Mouse (Mus musculus) embryonic stem cell, embryonic (primary cell): Measurements from ENCODE around the gene Bckdha.

Experiments
- CTCF ChIA-PET, 4 experiments: fragments of 300-600 bp in 2 of 4; fragments of 350-600 bp in 2 of 4; sonication (Branson Sonifier 250); formaldehyde crosslinking; loops; one replicate each; lab custom pipeline; 2022; ENCODE audit warnings: inconsistent platforms in 2 of 4; lab: Charles Lee
- POLR2A ChIA-PET, 4 experiments: fragments of 300-600 bp in 2 of 4; fragments of 350-600 bp in 2 of 4; sonication (Branson Sonifier 250); formaldehyde crosslinking; loops; one replicate each; lab custom pipeline; 2022; ENCODE audit warnings: antibody characterized with exemption in 4 of 4, inconsistent platforms in 1 of 4; lab: Charles Lee

Bckdha gene

GRCm38 (mm10) chr7:25639754-25640153 lies 19.0 kb downstream of the Bckdha start:
- ChIA-PET CTCF (interaction anchor here in 1 of 4 experiments (0.6 kb wide), 1 partner anchor 60 kb away, joined by 3 read pairs; no protein-coding TSS in a partner anchor), POLR2A (interaction anchor here in 1 of 4 experiments (0.7 kb wide), 1 partner anchor 754 kb away, joined by 3 read pairs; no protein-coding TSS in a partner anchor)

DNA sequence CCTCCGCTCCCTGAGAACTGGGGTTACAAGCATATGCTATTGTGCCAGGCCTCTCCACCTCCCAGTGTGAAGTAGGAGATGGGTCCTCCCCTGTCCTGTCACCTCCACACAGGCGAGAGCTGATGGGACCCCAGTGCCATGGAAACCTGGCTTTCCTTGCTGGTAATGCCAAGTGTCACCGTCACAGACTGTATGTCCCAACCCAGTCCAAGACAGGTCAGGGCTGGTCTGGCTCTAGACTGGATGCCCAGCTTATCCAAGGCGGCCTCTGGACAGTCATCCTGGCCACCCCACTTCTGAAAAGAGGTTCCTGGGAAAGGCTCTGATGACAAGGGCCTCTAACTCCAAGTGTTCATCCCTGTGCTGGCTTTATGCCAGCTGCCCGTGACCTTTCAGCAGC lies 21.7 kb downstream of the Bckdha start:
- ChIA-PET CTCF (interaction anchor here in 1 of 4 experiments (0.7 kb wide), 1 partner anchor 234 kb away, joined by 3 read pairs; no protein-coding TSS in a partner anchor), POLR2A (interaction anchor here (0.6 to 2.2 kb wide), 11 partner anchors 8 to 44 kb away, joined by 3 to 9 read pairs (median 3); partner anchors contain the start of genes B9d2 (in 1 of the 4) and Exosc5 (in 1 of the 4))

GRCm38 (mm10) chr7:25636373-25636772 lies 22.4 kb downstream of the Bckdha start:
- ChIA-PET CTCF (no interaction called here), POLR2A (no interaction called here)

- ChIA-PET CTCF (no interaction called here), POLR2A (interaction anchor here in 2 of 4 experiments (0.8 to 1.2 kb wide), 2 partner anchors 8 to 207 kb away, joined by 3 read pairs; no protein-coding TSS in a partner anchor)
Measured at GRCm38 (mm10) chr7:25632679-25633078, 26.1 kb downstream of the Bckdha start.

DNA sequence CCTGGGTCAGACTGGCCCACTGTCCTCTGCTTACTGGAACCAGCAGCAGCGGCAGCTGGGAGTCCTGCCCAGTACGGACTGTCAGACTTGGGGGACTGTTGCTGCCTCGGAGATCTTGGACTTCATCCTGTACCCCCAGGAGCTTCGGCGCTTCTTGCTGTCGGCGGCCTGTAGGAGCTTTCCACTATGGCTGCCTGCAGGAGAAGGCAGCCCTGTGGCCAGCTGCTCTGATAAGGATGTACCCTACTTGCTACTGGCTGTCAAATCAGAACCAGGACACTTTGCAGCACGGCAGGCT lies 30.5 kb downstream of the Bckdha start:
- POLR2A ChIA-PET: interaction anchor here in 2 of 4 experiments (0.6 to 1.5 kb wide), 7 partner anchors 9 to 361 kb away, joined by 3 to 5 read pairs (median 3); partner anchors contain the start of genes Bckdha (in 1 of the 2), Cic (in 1 of the 2), Dmac2 (in 1 of the 2) and Exosc5 (in 1 of the 2)
- CTCF ChIA-PET: interaction anchor here in 2 of 4 experiments (0.6 to 1.4 kb wide), 2 partner anchors 24 to 47 kb away, joined by 4 to 10 read pairs; partner anchors contain the start of gene Tmem91 (in 1 of the 2)

DNA sequence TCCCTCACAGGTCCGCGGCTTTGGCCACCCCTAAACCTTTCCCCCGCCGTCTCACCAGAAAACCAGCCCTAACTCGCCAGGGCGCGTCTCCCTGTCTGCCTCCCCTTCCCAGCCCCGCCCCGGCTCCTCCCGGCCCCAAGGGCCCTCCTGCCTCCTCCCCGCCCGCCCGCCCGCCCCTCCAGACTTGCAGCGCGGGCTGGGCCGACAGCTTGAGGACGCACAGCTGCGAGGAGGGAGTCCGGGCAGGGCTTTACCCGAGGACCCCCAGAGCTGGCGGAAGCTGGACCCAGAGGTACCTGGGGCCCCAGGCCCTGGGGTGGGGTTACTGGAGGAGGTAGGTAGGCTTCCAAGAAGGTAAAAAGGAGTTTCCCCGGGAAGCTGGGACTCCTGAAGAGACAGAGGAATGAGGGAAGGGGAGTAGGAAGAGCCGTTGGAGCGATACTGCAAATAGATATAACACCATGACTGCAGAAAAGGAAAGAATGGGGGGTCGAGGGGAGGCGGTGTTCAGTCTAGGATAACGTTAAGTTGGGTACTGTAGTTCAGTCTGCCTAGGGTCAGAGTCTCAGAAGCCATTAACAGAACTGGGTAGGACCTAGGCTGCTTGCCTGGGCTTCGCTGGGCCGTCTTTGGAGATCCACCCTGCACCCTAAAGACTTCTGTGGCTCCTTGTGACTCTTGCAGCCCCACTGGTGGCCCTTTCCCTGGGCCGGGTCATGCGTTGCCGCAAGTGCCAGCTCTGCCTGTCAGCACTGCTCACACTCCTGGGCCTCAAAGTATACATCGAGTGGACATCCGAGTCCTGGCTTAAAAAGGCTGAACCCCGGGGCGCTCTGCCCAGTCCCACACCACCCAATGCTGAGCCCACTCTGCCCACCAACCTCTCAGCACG lies 31.1 kb downstream of the Bckdha start:
- ChIA-PET POLR2A (interaction anchor here in 3 of 4 experiments (0.6 to 1.5 kb wide), 10 partner anchors 9 to 360 kb away, joined by 3 to 5 read pairs (median 3); partner anchors contain the start of genes B9d2 (in 1 of the 3), Bckdha (in 1 of the 3), Cic (in 1 of the 3) and Dmac2 (in 1 of the 3)), CTCF (interaction anchor here in 3 of 4 experiments (0.6 to 1.4 kb wide), 6 partner anchors 47 to 1155 kb away, joined by 4 to 8 read pairs (median 4); partner anchors contain the start of gene Tmem91 (in 1 of the 3))

DNA sequence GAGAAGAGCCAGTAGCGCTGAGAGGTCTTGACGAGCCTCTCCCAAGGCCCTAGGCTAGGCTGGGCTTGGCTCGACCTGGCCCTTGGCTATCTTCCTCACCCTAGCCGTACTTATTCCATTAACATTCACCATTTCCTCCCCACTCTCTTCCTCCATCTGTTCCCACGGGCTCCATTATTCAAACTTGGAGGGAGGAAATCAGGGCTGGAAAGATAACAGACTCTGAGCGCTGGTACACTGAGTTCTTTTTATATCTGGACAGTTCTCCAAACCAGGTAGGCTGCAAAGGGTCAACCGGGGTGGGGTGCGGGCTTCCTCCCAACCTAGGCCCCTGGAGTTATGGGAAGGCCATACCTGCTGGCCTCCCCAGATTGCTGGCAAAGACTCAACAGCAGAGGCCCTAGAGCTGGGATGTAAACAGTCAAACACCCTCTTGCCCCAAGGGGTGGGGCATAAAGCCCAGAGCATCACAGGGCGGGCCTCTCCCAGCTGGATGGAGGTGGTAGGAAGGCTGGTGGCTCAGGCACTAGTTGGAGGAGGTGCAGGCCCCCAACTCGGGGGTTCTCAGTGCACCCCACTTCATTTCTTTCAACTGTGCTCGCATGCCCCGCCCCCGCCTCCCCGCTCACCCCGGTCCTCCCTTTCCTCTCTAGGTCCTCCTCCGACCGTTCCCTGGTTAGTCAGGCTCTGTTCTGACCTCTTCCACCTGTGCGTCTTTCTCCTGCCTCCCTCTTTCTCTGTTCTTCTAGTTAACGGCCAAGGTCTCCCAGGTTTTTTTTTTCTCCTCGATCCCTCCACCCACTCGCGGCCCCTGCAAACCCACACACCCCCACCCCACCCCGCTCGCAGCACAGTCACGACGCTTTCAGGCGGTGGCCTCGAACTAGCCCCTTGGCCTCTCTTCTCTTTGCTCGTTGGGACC lies 32.0 kb downstream of the Bckdha start, which contains the start of gene B3gnt8:
TSS of gene B3gnt8 (plus strand) at position 146 of the 922 bp plus-strand sequence.
- ChIA-PET CTCF (interaction anchor here (0.6 to 2.4 kb wide), 5 partner anchors 21 to 1154 kb away, joined by 4 to 13 read pairs (median 5); no protein-coding TSS in a partner anchor), POLR2A (interaction anchor here in 3 of 4 experiments (0.7 to 1.9 kb wide), 9 partner anchors 8 to 359 kb away, joined by 3 to 6 read pairs (median 4); partner anchors contain the start of genes B9d2 (in 1 of the 3), Cic (in 1 of the 3) and Dmac2 (in 1 of the 3))

DNA sequence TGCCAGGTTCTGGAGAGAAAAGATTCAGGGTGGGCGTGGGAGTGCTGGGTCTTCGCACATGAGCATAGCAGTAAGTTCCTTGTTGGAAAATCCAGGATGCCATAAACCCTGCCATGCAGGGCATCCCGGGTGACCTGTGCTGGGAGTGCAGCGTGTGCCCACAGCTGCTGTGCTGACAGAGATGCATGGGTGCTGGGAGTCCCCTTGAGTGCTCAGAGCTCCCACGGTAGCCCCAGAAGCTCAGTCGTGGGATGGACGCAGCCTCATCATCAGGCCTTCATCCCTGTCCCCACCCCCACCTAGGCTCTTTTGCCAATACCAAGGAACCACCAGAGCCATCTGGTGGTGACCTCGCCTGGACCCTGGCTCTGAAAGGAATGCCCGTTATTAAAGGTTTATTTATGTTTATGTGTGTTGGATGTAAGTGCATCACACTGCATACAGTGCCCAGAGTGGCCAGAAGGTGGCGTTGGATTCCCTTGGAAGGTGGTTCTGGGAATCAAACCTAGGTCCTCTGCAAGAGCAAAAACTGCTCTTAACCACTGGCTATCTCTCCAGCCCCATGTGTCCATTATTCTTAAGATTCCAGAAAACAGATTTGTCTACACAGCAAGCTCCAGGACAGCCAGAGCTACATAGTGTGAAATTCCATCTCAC lies 33.1 kb downstream of the Bckdha start:
- ChIA-PET CTCF (interaction anchor here in 3 of 4 experiments (0.5 to 2.4 kb wide), 6 partner anchors 12 to 93 kb away, joined by 3 to 13 read pairs (median 4); no protein-coding TSS in a partner anchor), POLR2A (interaction anchor here in 3 of 4 experiments (0.6 to 2.1 kb wide), 8 partner anchors 12 to 190 kb away, joined by 3 to 8 read pairs (median 4); no protein-coding TSS in a partner anchor)

DNA sequence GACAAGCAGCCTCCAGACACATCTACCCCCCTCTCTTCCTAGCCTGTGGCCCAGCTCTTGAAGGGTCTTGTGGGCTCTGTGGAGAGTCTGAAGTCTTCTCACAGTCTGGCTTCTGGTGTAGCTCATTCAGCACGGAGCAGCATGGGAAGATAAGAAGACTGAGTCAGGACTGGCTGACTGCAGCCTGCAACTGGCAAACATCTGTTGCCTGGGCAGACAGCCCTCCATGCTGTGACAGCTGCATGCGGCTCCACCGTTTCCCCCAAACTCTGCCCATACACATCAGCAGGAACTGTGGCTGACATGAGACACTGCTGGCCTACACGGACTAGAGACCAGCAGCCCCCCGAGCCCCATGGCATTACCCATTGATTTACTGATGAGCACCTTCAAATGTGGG lies 33.9 kb downstream of the Bckdha start:
- ChIA-PET POLR2A (interaction anchor here in 3 of 4 experiments (1.1 to 2.1 kb wide), 13 partner anchors 9 to 56 kb away, joined by 3 to 8 read pairs (median 4); partner anchors contain the start of genes Bckdha (in 2 of the 3), Exosc5 (in 2 of the 3), B9d2 (in 1 of the 3) and Erich4 (in 1 of the 3)), CTCF (interaction anchor here in 2 of 4 experiments (0.6 to 2.4 kb wide), 4 partner anchors 13 to 215 kb away, joined by 3 to 13 read pairs (median 3); no protein-coding TSS in a partner anchor)

GRCm38 (mm10) chr7:25623857-25624370 lies 34.9 kb downstream of the Bckdha start:
- POLR2A ChIA-PET: interaction anchor here (0.6 to 2.1 kb wide), 15 partner anchors 8 to 613 kb away, joined by 3 to 7 read pairs (median 3); partner anchors contain the start of genes Bckdha (in 2 of the 4), Exosc5 (in 2 of the 4), B9d2 (in 1 of the 4) and Erich4 (in 1 of the 4)
- CTCF ChIA-PET: interaction anchor here in 1 of 4 experiments (0.6 to 1.3 kb wide), 3 partner anchors 8 to 214 kb away, joined by 3 to 7 read pairs (median 3); partner anchors contain the start of gene Erich4

GRCm38 (mm10) chr7:25620751-25621150 lies 38.0 kb downstream of the Bckdha start:
- ChIA-PET POLR2A (interaction anchor here in 2 of 4 experiments (0.6 to 2.8 kb wide), 5 partner anchors 10 to 180 kb away, joined by 3 to 10 read pairs (median 3); partner anchors contain the start of gene B9d2 (in 1 of the 2)), CTCF (interaction anchor here in 1 of 4 experiments (0.7 kb wide), 1 partner anchor 99 kb away, joined by 3 read pairs; no protein-coding TSS in a partner anchor)

- POLR2A ChIA-PET: interaction anchor here in 2 of 4 experiments (0.8 to 2.8 kb wide), 14 partner anchors 18 to 179 kb away, joined by 3 to 10 read pairs (median 4); partner anchors contain the start of gene B9d2 (in 1 of the 2)
- CTCF ChIA-PET: no interaction called here
Measured at GRCm38 (mm10) chr7:25620101-25620500, 38.7 kb downstream of the Bckdha start.

- ChIA-PET CTCF (interaction anchor here in 1 of 4 experiments (1.3 kb wide), 1 partner anchor 80 kb away, joined by 3 read pairs; no protein-coding TSS in a partner anchor), POLR2A (interaction anchor here in 2 of 4 experiments (0.6 to 2.8 kb wide), 21 partner anchors 8 to 196 kb away, joined by 3 to 10 read pairs (median 4); partner anchors contain the start of genes B9d2 (in 1 of the 2), Bckdha (in 1 of the 2), Exosc5 (in 1 of the 2) and Tmem91 (in 1 of the 2))
Measured at GRCm38 (mm10) chr7:25619722-25619991, 39.1 kb downstream of the Bckdha start.

GRCm38 (mm10) chr7:25618865-25619721 lies 39.7 kb downstream of the Bckdha start, which contains the start of gene Dmac2:
Gene Dmac2, plus strand, starts transcription at chr7:25619414.
- CTCF ChIA-PET: interaction anchor here in 2 of 4 experiments (1.0 to 1.3 kb wide), 2 partner anchors 81 to 303 kb away, joined by 3 to 5 read pairs; partner anchors contain the start of gene Megf8 (in 1 of the 2)
- POLR2A ChIA-PET: interaction anchor here in 2 of 4 experiments (0.6 to 2.8 kb wide), 21 partner anchors 9 to 196 kb away, joined by 3 to 10 read pairs (median 4); partner anchors contain the start of genes B9d2 (in 1 of the 2), Bckdha (in 1 of the 2), Exosc5 (in 1 of the 2) and Tmem91 (in 1 of the 2)
